Mouse (Mus musculus) kidney, embryonic 14.5 days (tissue): ENCODE results near the gene Rhox10. TPM values are rescaled to one million over a fixed set of nuclear protein-coding genes. Genes with fewer than 3 reads are reported as not detected.
"Not testable (repeated sequence)": the region's sequence is repeated elsewhere in the genome, so short reads cannot be mapped to it uniquely, and the experiment has no call there.

ENCODE experiments used
- ATAC-seq: fragments of 200-750 bp; cut with Nextera tagmentation; 2 replicates; pipeline ENCODE4 v1.8.0; 2017; ENCODE audit warnings: moderate number of reproducible peaks, mild to moderate bottlenecking, moderate TSS enrichment, moderate library complexity; ENCODE audit not compliant: low FRiP score, low TSS enrichment
- H3K27ac ChIP-seq: fragments of 300-500 bp; sonication (generic); 2 replicates; pipeline ENCODE4 v1.5.1; 2014; ENCODE audit warnings: low read depth, mild to moderate bottlenecking, low read length, moderate library complexity, mixed read lengths
- H3K27me3 ChIP-seq: fragments of 300-500 bp; sonication (generic); 2 replicates; pipeline ENCODE4 v1.6.1; 2014; ENCODE audit warnings: mild to moderate bottlenecking, low read length; ENCODE audit not compliant: control insufficient read depth, insufficient read depth
- H3K36me3 ChIP-seq: fragments of 300-500 bp; sonication (generic); 2 replicates; pipeline ENCODE4 v1.6.1; 2014; ENCODE audit warnings: low read length, mixed read lengths; ENCODE audit not compliant: control insufficient read depth, insufficient read depth
- H3K4me1 ChIP-seq: fragments of 300-500 bp; sonication (generic); 2 replicates; pipeline ENCODE4 v1.6.1; 2014; ENCODE audit warnings: low read length, mixed read lengths; ENCODE audit not compliant: control insufficient read depth, insufficient read depth
- H3K4me2 ChIP-seq: fragments of 300-500 bp; sonication (generic); replicated peaks from 2 replicates; pipeline ENCODE4 v1.6.1; 2014; ENCODE audit warnings: low read depth, mild to moderate bottlenecking, low read length
- H3K4me3 ChIP-seq: fragments of 300-500 bp; sonication (generic); 2 replicates; pipeline ENCODE4 v1.5.1; 2014; ENCODE audit warnings: mild to moderate bottlenecking, low read length
- H3K9ac ChIP-seq: fragments of 300-500 bp; sonication (generic); 2 replicates; pipeline ENCODE4 v1.6.1; 2014; ENCODE audit warnings: low read depth, mild to moderate bottlenecking, low read length, moderate library complexity
- H3K9me3 ChIP-seq: fragments of 300-500 bp; sonication (generic); 2 replicates; pipeline ENCODE4 v1.6.1; 2016; ENCODE audit warnings: low read length; ENCODE audit not compliant: control insufficient read depth
- WGBS: fragments of 180-500 bp; shearing (Covaris S2); extraction: QIAGEN DNeasy Blood & Tissue Kit; methylation state at CpG from one replicate; pipeline ENCODE4 v1.1.7; 2014; 5-methylcytosine and 5-hydroxymethylcytosine counted together
- polyA plus RNA-seq: library from polyadenylated mRNA; unstranded; fragments of >200 nt; fragmentation: Nextera tagmentation; extraction: Ambion mirVana; gene quantifications from 2 replicates; pipeline ENCODE4 v1.2.1, GENCODE M21; 2014

The Rhox10 gene
- not detected in 2 replicates for polyA plus RNA-seq

- Histone ChIP-seq H3K9ac (no peak within 1 kb of the TSS), H3K36me3 (no peaks in the 10 kb centered on the region), H3K4me3 (no peak within 1 kb of the TSS), H3K4me1 (no peaks in the 10 kb centered on the region), H3K9me3 (no peaks in the 10 kb centered on the region), H3K27ac (no peak within 1 kb of the TSS), H3K4me2 (no peak within 1 kb of the TSS), H3K27me3 (no peaks in the 10 kb centered on the region)
- no peak for ATAC-seq
- 86% methylated on average over 11 of the region's 11 CpGs for WGBS
These were observed at the start of gene Rhox10 for GRCm38 (mm10) chrX:38066175-38066574. TSS of gene Rhox10 (plus strand) at chrX:38066475.

- H3K27ac ChIP-seq, H3K9me3 ChIP-seq, H3K4me2 ChIP-seq, H3K4me1 ChIP-seq, ATAC-seq, H3K9ac ChIP-seq, H3K4me3 ChIP-seq, H3K27me3 ChIP-seq, H3K36me3 ChIP-seq: not testable (repeated sequence)
These were observed 47.7 kb upstream of the Rhox10 start, which contains the start of gene Btg1-ps1 for GRCm38 (mm10) chrX:38018597-38018996. TSS of gene Btg1-ps1 (minus strand) at chrX:38018815.

GRCm38 (mm10) chrX:38033841-38034240 is 32.4 kb upstream of the Rhox10 start:
- Histone ChIP-seq H3K4me3 (no peak overlapping the region), H3K4me1 (no peaks in the 10 kb centered on the region), H3K4me2 (no peak overlapping the region), H3K36me3 (no peaks in the 10 kb centered on the region), H3K9me3 (no peaks in the 10 kb centered on the region), H3K9ac (no peak overlapping the region), H3K27ac (no peak overlapping the region), H3K27me3 (no peaks in the 10 kb centered on the region)
- no peak for ATAC-seq
- WGBS = 74% methylated on average over 2 of the region's 2 CpGs

GRCm38 (mm10) chrX:38039666-38040065 is 26.6 kb upstream of the Rhox10 start:
- no peaks in the 10 kb centered on the region for H3K36me3 ChIP-seq
- no peak overlapping the region for H3K4me2 ChIP-seq
- WGBS = 93% methylated on average over 5 of the region's 5 CpGs
- H3K9me3 ChIP-seq = no peaks in the 10 kb centered on the region
- ATAC-seq = no peak
- no peak overlapping the region for H3K4me3 ChIP-seq
- no peaks in the 10 kb centered on the region for H3K4me1 ChIP-seq
- H3K27ac ChIP-seq = no peak overlapping the region
- H3K27me3 ChIP-seq = no peaks in the 10 kb centered on the region
- H3K9ac ChIP-seq = no peak overlapping the region

DNA sequence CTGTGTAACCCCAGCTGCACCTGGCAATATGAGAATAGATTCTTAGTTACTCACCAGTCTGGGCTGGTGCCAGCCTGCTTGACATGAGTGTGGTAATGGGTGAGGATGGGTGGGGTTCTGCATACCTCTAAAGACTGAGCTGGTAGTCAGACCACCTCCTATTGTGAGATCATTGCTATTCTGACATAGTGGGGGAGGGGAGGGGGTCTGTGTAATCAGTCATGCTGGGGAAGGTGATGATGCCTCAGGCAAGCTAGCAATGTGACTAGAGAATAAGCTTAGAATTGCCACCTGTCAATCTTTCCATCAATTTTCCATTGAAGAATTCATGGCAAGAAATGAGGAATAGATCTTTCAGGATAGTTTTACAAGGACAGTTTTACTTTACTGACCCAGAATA is 23.3 kb upstream of the Rhox10 start, which contains the start of gene Btg1-ps2:
Btg1-ps2 (minus strand) TSS at position 101 of the 400 bp plus-strand sequence.
- not testable (repeated sequence) for ATAC-seq, H3K36me3 ChIP-seq, H3K4me2 ChIP-seq, H3K27ac ChIP-seq, H3K4me1 ChIP-seq, H3K4me3 ChIP-seq, H3K9ac ChIP-seq, H3K27me3 ChIP-seq, H3K9me3 ChIP-seq

DNA sequence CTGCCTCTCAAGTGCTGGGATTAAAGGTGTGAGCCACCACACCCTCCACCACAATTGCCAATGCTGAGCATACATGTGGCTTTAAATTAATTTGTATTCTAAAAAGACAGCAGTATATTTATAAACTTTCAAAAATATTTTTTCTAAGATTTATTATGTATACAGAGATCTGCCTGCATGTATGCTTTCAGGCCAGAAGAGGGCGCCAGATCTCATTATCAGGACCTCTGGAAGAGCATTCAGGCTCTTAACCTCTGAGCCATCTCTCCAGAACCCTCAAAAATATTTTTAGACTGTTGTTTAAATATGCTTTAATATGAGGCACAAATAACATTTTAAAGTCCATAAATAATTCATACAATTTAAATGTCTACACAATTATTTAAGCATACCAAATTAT is 4.7 kb upstream of the Rhox10 start:
- Histone ChIP-seq H3K4me2 (no peak overlapping the region), H3K4me3 (no peak overlapping the region), H3K9me3 (no peaks in the 10 kb centered on the region), H3K9ac (no peak overlapping the region), H3K4me1 (no peaks in the 10 kb centered on the region), H3K36me3 (no peaks in the 10 kb centered on the region), H3K27me3 (no peaks in the 10 kb centered on the region), H3K27ac (no peak overlapping the region)
- WGBS = 7% methylated on average over 1 of the region's 1 CpGs
- no peak for ATAC-seq

- no peaks in the 10 kb centered on the region for H3K9me3 ChIP-seq
- no peak overlapping the region for H3K27ac ChIP-seq
- no peak overlapping the region for H3K4me3 ChIP-seq
- ATAC-seq = no peak
- no peak overlapping the region for H3K4me2 ChIP-seq
- H3K4me1 ChIP-seq = no peaks in the 10 kb centered on the region
- no peak overlapping the region for H3K9ac ChIP-seq
- WGBS = 25% methylated on average over 12 of the region's 12 CpGs
- no peaks in the 10 kb centered on the region for H3K27me3 ChIP-seq
- H3K36me3 ChIP-seq = no peaks in the 10 kb centered on the region
These were observed 18.0 kb downstream of the Rhox10 start for GRCm38 (mm10) chrX:38084226-38084625.

GRCm38 (mm10) chrX:38085041-38085440 is 18.8 kb downstream of the Rhox10 start, which contains the start of gene Rhox11:
TSS of gene Rhox11 (minus strand) at chrX:38085141.
- H3K27ac ChIP-seq = no peak within 1 kb of the TSS
- no peak within 1 kb of the TSS for H3K9ac ChIP-seq
- H3K4me1 ChIP-seq = no peaks in the 10 kb centered on the region
- no peaks in the 10 kb centered on the region for H3K9me3 ChIP-seq
- H3K36me3 ChIP-seq = no peaks in the 10 kb centered on the region
- H3K4me3 ChIP-seq = no peak within 1 kb of the TSS
- no peak for ATAC-seq
- 87% methylated on average over 9 of the region's 9 CpGs for WGBS
- no peak within 1 kb of the TSS for H3K4me2 ChIP-seq
- H3K27me3 ChIP-seq = no peaks in the 10 kb centered on the region

GRCm38 (mm10) chrX:38110807-38111206 is 44.5 kb downstream of the Rhox10 start, which contains the start of gene Rhox12:
TSS of gene Rhox12 (minus strand) at chrX:38110907.
- no peaks in the 10 kb centered on the region for H3K4me1 ChIP-seq
- no peak for ATAC-seq
- H3K27me3 ChIP-seq = no peaks in the 10 kb centered on the region
- no peak within 1 kb of the TSS for H3K4me2 ChIP-seq
- H3K27ac ChIP-seq = no peak within 1 kb of the TSS
- no peaks in the 10 kb centered on the region for H3K9me3 ChIP-seq
- 82% methylated on average over 4 of the region's 4 CpGs for WGBS
- H3K36me3 ChIP-seq = no peaks in the 10 kb centered on the region
- no peak within 1 kb of the TSS for H3K9ac ChIP-seq
- no peak within 1 kb of the TSS for H3K4me3 ChIP-seq
